Mouse (Mus musculus): ENCODE results near the gene Paox.
"Not testable (repeated sequence)": the region's sequence is repeated elsewhere in the genome, so short reads cannot be mapped to it uniquely, and the experiment has no call there.

DNA sequence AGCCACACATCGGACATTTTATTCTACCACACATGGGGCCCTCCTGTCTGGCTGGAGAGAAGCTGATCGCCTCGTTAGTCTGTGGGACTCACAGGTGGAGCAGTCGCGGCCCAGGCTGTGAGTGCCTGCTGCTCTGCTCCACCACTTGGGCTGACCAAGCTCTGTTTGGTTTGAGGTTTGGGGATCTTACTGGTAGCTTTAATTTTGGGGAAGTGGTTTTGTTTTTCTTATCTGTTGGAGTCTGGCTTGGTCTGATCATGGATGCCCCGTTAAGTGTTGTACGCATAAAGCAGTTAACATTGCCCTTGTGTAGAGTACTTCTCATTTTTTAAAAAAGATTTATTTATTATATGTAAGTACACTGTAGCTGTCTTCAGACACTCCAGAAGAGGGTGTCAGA is 18.4 kb downstream of the Paox start:
- TF ChIP-seq ZNF384 (IDR thresholded peaks at IDR 0.05; ENCODE audit: low read depth, low read length); ZC3H11A (IDR thresholded peaks at IDR 0.05; ENCODE audit: borderline replicate concordance, low read depth, low read length); HCFC1 (IDR thresholded peaks at IDR 0.05; ENCODE audit: borderline replicate concordance, insufficient read depth, low read length): not testable (repeated sequence)
